Mouse (Mus musculus): Measurements from ENCODE around the gene Pip5kl1.

DNA sequence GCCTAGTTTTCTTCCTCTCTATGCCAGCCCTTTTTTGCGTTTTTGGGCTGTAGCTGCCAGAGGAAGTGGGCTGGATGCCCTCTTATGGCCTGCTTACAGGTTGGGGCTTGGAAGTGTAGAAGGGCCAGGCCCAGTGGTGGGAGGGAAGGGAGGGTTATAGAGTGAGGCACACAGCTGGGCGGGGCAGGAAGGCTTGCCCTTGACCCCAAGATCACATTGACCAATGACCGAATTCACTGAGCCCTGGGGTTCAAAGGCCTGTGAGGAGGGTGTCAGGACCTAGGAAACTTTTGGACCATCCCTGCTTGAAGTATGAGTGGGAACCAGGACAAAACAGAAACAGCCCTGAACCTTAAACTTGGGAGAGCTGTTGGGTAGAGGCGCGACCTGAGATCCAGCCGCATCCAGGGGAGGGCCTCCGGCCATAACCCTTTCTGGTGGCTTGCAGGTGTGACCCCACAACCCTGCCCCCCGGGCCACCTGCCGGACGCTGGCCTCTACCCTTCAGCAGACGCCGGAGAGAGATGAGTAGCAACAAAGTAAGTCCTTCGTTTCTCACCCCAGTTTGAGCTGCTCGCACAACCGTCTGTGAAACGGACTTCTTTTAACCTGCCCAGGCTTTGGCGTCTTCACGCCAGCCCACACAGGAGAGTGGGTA is 34.3 kb downstream of the Pip5kl1 start:
- TF ChIP-seq GATA1 (IDR thresholded peaks at IDR 0.05; ENCODE audit: low read length) = no peak
- TF ChIP-seq TAL1 (IDR thresholded peaks at IDR 0.05; ENCODE audit: low read length) = no peak
